Mouse (Mus musculus): ENCODE results near the gene Wfs1. TPM values are rescaled to one million over a fixed set of nuclear protein-coding genes. Genes with fewer than 3 reads are reported as not detected.

Wfs1 gene
- polyA plus RNA-seq, 1 experiment from 2014 or later: 2.0 TPM

DNA sequence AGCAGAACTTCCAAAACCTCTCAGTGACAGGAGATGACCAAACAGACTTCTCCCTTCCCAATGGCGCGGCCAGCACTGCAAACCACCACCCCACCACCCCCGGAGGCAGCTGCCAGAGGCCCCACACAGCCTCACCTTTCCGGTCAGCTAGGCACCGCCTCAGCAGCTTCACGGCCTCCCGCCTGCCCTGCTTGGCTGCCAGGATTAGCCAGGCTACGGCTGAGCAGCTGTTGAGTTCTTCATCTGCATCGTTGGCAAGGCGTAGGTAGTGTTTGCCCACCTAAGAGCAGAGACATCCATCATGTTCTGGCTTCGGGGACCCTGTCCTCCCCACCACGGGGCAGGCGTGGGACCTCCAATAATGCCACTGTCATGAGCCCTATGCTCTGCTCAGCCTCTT lies 13.7 kb downstream of the Wfs1 start:
- H3K36me3 ChIP-seq (ENCODE audit: control insufficient read depth, insufficient read depth): no peaks in the 10 kb centered on the region
- no peak overlapping the region for H3K9ac ChIP-seq (ENCODE audit: low read depth, low read length)
- ATAC-seq (ENCODE audit: low read depth): no peak
- no peak overlapping the region for H3K27ac ChIP-seq (ENCODE audit: low read length)
- 67% methylated on average over 13 of the region's 13 CpGs for WGBS (ENCODE audit: insufficient replicate concordance)
- H3K9me3 ChIP-seq (replicated peaks; ENCODE audit: control insufficient read depth, low read length): no peaks in the 10 kb centered on the region
- no peak overlapping the region for H3K4me2 ChIP-seq (ENCODE audit: low read depth, low read length)
- no peak overlapping the region for H3K4me3 ChIP-seq (ENCODE audit: low read depth, low read length)
- no peaks in the 10 kb centered on the region for H3K27me3 ChIP-seq (ENCODE audit: control insufficient read depth, insufficient read depth, low read depth, low read length)
- no peaks in the 10 kb centered on the region for H3K4me1 ChIP-seq (ENCODE audit: control insufficient read depth, low read depth, low read length)

DNA sequence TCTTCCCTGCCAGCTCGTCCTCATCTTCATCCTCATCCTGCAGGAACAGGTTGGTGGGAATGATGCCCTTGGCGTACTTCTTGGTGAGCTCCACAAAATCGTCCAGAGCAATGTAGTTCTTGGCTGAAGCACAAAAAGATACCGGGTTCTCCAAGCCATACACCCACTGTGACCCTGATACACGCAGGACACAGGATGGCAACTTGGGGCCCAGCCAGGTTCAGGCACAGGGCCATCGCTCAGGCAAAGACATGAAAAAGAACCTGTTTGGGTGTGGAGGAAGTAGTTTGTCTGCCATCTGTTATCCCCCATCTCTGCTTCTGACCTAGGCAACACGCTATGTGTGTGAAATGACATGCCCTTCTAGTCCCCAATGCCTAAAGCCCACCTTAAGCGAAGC lies 17.4 kb downstream of the Wfs1 start:
- H3K36me3 ChIP-seq (ENCODE audit: control insufficient read depth, insufficient read depth): no peaks in the 10 kb centered on the region; the same call in 1 of the 2 replicates
- no peak overlapping the region for H3K4me2 ChIP-seq (ENCODE audit: low read depth, low read length)
- H3K9ac ChIP-seq (ENCODE audit: low read depth, low read length): no peak overlapping the region
- no peak overlapping the region for H3K27ac ChIP-seq (ENCODE audit: low read length)
- ATAC-seq (ENCODE audit: low read depth): no peak
- H3K4me1 ChIP-seq (ENCODE audit: control insufficient read depth, low read depth, low read length): no peaks in the 10 kb centered on the region
- H3K4me3 ChIP-seq (ENCODE audit: low read depth, low read length): no peak overlapping the region
- H3K9me3 ChIP-seq (replicated peaks; ENCODE audit: control insufficient read depth, low read length): no peaks in the 10 kb centered on the region
- H3K27me3 ChIP-seq (ENCODE audit: control insufficient read depth, insufficient read depth, low read depth, low read length): no peaks in the 10 kb centered on the region
- WGBS (ENCODE audit: insufficient replicate concordance): 64% methylated on average over 8 of the region's 8 CpGs

DNA sequence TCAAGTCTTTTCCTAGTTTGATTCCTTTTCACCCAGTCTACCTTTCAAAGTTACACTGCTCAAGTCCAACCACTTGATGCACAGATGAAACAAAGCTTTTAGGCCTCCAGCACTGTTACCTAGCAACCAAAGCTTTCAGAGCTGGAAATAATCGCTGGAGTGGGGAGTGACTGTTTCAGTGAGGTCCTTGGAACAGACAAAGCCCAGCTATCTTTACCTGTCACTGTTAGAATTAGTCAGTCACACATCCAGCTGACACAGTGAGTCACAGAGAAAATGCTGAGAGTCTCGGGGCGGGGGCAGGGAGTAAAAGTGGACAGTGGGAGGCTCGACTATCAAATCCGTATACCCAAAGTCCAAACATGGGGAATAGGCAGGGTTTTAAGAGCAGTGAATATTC lies 28.5 kb downstream of the Wfs1 start:
- Histone ChIP-seq H3K4me3 (ENCODE audit: low read depth, low read length) (no peak overlapping the region), H3K27me3 (ENCODE audit: control insufficient read depth, insufficient read depth, low read depth, low read length) (no peaks in the 10 kb centered on the region), H3K36me3 (ENCODE audit: control insufficient read depth, insufficient read depth) (no peaks in the 10 kb centered on the region), H3K4me2 (ENCODE audit: low read depth, low read length) (no peak overlapping the region), H3K9ac (ENCODE audit: low read depth, low read length) (no peak overlapping the region), H3K9me3 (replicated peaks; ENCODE audit: control insufficient read depth, low read length) (no peaks in the 10 kb centered on the region), H3K27ac (ENCODE audit: low read length) (no peak overlapping the region), H3K4me1 (ENCODE audit: control insufficient read depth, low read depth, low read length) (no peaks in the 10 kb centered on the region)
- WGBS (ENCODE audit: insufficient replicate concordance): 49% methylated on average over 5 of the region's 5 CpGs
- no peak for ATAC-seq (ENCODE audit: low read depth)

DNA sequence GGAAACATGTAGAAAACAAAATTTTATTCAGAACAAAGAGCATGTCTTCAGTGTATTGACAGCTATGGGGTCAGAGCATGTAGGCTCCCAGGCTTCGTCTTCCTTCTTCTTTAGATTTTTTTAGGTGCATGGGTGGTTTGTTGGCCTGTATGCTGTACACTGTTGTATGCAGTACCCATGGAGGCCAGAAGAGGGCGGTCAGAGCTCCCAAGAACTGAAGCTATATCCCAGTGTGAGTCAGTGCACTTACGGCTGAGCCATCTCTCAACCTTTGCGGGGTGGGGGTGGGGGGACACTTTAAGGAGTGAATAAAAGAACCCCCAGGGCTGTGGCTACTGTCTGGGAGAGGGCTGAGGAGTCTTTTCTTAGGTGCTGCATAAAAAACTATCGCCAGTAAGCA lies 30.2 kb downstream of the Wfs1 start:
- no peak overlapping the region for H3K4me3 ChIP-seq (ENCODE audit: low read depth, low read length)

DNA sequence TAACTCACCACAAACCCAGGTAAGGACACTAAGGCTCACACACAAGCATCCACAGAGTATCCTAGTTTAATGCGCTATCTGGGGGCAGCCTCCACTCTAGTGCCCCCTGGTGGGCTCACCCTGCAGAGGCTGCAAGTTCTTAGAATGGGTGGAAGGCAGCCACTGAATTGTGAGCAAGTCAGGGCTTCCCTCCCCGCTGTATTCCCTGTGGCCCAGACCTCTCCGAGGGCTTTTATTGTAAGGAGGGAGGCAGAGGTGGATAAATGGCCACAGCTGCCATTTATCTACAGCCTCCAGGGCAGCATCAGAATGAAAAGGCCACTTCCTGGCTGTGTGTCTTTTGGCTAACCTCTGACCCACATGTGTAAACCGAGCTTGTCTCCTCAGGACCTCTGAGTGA lies 33.6 kb downstream of the Wfs1 start:
- no peak overlapping the region for H3K4me3 ChIP-seq (ENCODE audit: low read depth, low read length)
- H3K4me2 ChIP-seq (ENCODE audit: low read depth, low read length): no peak overlapping the region
- no peaks in the 10 kb centered on the region for H3K4me1 ChIP-seq (ENCODE audit: control insufficient read depth, low read depth, low read length)
- H3K9me3 ChIP-seq (replicated peaks; ENCODE audit: control insufficient read depth, low read length): no peaks in the 10 kb centered on the region
- no peaks in the 10 kb centered on the region for H3K36me3 ChIP-seq (ENCODE audit: control insufficient read depth, insufficient read depth)
- H3K27ac ChIP-seq (ENCODE audit: low read length): no peak overlapping the region
- whole genome bisulfite sequencing (ENCODE audit: insufficient replicate concordance): 10% methylated on average over 4 of the region's 4 CpGs
- ATAC-seq (ENCODE audit: low read depth): no peak
- H3K27me3 ChIP-seq (ENCODE audit: control insufficient read depth, insufficient read depth, low read depth, low read length): no peaks in the 10 kb centered on the region
- no peak overlapping the region for H3K9ac ChIP-seq (ENCODE audit: low read depth, low read length)

More for the DNA sequence above, 30.2 kb downstream of the Wfs1 start:
- no peak overlapping the region for H3K9ac ChIP-seq (ENCODE audit: low read depth, low read length)
- no peak for ATAC-seq (ENCODE audit: low read depth)
- 21% methylated on average over 5 of the region's 5 CpGs for WGBS (ENCODE audit: insufficient replicate concordance)
- H3K4me1 ChIP-seq (ENCODE audit: control insufficient read depth, low read depth, low read length): no peaks in the 10 kb centered on the region
- H3K9me3 ChIP-seq (replicated peaks; ENCODE audit: control insufficient read depth, low read length): no peaks in the 10 kb centered on the region
- no peak overlapping the region for H3K4me2 ChIP-seq (ENCODE audit: low read depth, low read length)
- no peaks in the 10 kb centered on the region for H3K36me3 ChIP-seq (ENCODE audit: control insufficient read depth, insufficient read depth)
- no peaks in the 10 kb centered on the region for H3K27me3 ChIP-seq (ENCODE audit: control insufficient read depth, insufficient read depth, low read depth, low read length)
- no peak overlapping the region for H3K27ac ChIP-seq (ENCODE audit: low read length)

DNA sequence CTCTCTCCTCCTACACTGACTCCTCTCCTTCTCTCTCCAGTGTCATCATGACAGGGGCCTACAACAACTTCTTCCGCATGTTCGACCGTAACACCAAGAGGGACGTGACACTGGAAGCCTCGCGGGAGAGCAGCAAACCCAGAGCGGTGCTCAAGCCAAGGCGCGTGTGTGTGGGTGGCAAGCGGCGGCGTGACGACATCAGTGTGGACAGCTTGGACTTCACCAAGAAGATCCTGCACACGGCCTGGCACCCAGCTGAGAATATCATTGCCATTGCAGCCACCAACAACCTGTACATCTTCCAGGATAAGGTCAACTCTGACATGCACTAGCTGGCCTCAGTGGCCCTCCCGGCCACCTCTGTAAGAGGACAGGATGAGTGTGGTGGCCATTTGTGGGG lies 36.7 kb downstream of the Wfs1 start:
- Histone ChIP-seq H3K9me3 (replicated peaks; ENCODE audit: control insufficient read depth, low read length) (no peaks in the 10 kb centered on the region), H3K36me3 (ENCODE audit: control insufficient read depth, insufficient read depth) (no peaks in the 10 kb centered on the region), H3K4me3 (ENCODE audit: low read depth, low read length) (no peak overlapping the region), H3K4me1 (ENCODE audit: control insufficient read depth, low read depth, low read length) (no peaks in the 10 kb centered on the region), H3K27ac (ENCODE audit: low read length) (no peak overlapping the region), H3K4me2 (ENCODE audit: low read depth, low read length) (no peak overlapping the region), H3K9ac (ENCODE audit: low read depth, low read length) (no peak overlapping the region), H3K27me3 (ENCODE audit: control insufficient read depth, insufficient read depth, low read depth, low read length) (no peaks in the 10 kb centered on the region)
- no peak for ATAC-seq (ENCODE audit: low read depth)
- 81% methylated on average over 15 of the region's 15 CpGs for WGBS (ENCODE audit: insufficient replicate concordance)

DNA sequence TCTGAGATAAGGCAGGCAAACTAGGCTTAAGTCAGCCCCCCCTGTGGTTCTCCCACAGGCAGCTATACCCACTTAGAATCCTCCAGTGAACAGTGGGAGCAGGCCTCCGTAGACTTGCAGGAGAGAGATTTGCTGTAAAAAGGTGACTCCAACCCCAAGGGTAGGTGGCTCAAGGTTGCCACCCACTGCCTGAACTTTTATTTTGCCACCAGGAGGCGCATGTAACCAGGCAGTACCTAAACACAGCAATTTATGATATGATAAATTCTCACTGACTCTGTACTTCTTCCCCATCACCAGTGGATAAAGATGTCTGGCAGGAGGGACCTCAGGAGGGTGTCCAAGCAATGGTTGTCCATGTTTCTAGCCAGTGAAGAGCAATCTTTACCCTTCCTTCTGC lies 38.1 kb downstream of the Wfs1 start:
- no peaks in the 10 kb centered on the region for H3K4me1 ChIP-seq (ENCODE audit: control insufficient read depth, low read depth, low read length)
- 47% methylated on average over 2 of the region's 2 CpGs for WGBS (ENCODE audit: insufficient replicate concordance)
- no peaks in the 10 kb centered on the region for H3K9me3 ChIP-seq (replicated peaks; ENCODE audit: control insufficient read depth, low read length)
- H3K27ac ChIP-seq (ENCODE audit: low read length): no peak overlapping the region
- no peak overlapping the region for H3K9ac ChIP-seq (ENCODE audit: low read depth, low read length)
- no peak for ATAC-seq (ENCODE audit: low read depth)
- no peaks in the 10 kb centered on the region for H3K36me3 ChIP-seq (ENCODE audit: control insufficient read depth, insufficient read depth)
- H3K27me3 ChIP-seq (ENCODE audit: control insufficient read depth, insufficient read depth, low read depth, low read length): no peaks in the 10 kb centered on the region
- H3K4me2 ChIP-seq (ENCODE audit: low read depth, low read length): no peak overlapping the region
- H3K4me3 ChIP-seq (ENCODE audit: low read depth, low read length): no peak overlapping the region

DNA sequence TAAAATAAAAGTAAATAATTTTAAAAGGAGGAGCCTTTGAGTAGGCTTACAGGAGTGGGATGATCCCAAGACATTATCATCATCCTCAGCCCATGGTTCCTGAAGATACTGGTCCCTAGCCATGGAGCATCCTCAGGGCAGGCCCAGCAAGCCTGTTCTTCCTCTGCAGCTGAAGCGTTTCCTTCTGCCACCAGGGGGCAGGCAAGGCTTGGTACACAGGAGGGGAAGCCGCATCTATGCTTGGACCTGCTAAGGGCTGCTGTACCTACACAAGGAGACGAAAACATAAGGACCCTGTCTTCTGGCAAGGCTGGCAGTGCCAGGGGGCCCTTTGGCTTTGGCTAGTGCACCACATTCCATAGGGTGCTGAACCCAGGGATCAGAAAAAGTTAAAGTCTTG lies 40.2 kb downstream of the Wfs1 start:
- Histone ChIP-seq H3K9ac (ENCODE audit: low read depth, low read length) (no peak overlapping the region), H3K27ac (ENCODE audit: low read length) (no peak overlapping the region), H3K4me2 (ENCODE audit: low read depth, low read length) (no peak overlapping the region), H3K36me3 (ENCODE audit: control insufficient read depth, insufficient read depth) (no peaks in the 10 kb centered on the region), H3K4me3 (ENCODE audit: low read depth, low read length) (no peak overlapping the region), H3K4me1 (ENCODE audit: control insufficient read depth, low read depth, low read length) (no peaks in the 10 kb centered on the region), H3K9me3 (replicated peaks; ENCODE audit: control insufficient read depth, low read length) (no peaks in the 10 kb centered on the region), H3K27me3 (ENCODE audit: control insufficient read depth, insufficient read depth, low read depth, low read length) (no peaks in the 10 kb centered on the region)
- no peak for ATAC-seq (ENCODE audit: low read depth)
- WGBS (ENCODE audit: insufficient replicate concordance): 10% methylated on average over 3 of the region's 3 CpGs

DNA sequence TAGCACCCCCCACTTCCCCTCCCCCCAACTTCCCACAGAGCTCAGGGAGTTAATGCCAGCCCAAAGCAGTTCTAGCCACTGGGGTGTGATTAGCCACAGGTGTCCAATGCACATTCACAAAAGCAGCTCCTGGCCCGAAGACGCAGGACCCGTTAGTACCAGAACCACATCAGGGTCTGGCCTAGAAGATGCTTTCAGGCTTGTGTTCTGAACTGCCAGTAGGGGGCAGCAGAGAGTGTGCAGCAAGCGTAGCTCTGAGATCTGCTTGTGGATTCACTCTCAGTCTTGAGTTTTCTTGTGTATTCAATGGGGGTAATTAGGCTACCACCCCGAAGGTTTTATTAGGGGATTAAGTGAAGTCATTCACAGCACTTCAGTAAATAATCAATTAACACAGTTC lies 42.6 kb downstream of the Wfs1 start:
- no peak overlapping the region for H3K9ac ChIP-seq (ENCODE audit: low read depth, low read length)
- no peak overlapping the region for H3K27ac ChIP-seq (ENCODE audit: low read length)
- ATAC-seq (ENCODE audit: low read depth): no peak
- no peaks in the 10 kb centered on the region for H3K4me1 ChIP-seq (ENCODE audit: control insufficient read depth, low read depth, low read length)
- 11% methylated on average over 5 of the region's 5 CpGs for WGBS (ENCODE audit: insufficient replicate concordance)
- H3K4me3 ChIP-seq (ENCODE audit: low read depth, low read length): no peak overlapping the region
- no peak overlapping the region for H3K4me2 ChIP-seq (ENCODE audit: low read depth, low read length)
- H3K9me3 ChIP-seq (replicated peaks; ENCODE audit: control insufficient read depth, low read length): no peaks in the 10 kb centered on the region
- H3K27me3 ChIP-seq (ENCODE audit: control insufficient read depth, insufficient read depth, low read depth, low read length): no peaks in the 10 kb centered on the region
- H3K36me3 ChIP-seq (ENCODE audit: control insufficient read depth, insufficient read depth): no peaks in the 10 kb centered on the region

DNA sequence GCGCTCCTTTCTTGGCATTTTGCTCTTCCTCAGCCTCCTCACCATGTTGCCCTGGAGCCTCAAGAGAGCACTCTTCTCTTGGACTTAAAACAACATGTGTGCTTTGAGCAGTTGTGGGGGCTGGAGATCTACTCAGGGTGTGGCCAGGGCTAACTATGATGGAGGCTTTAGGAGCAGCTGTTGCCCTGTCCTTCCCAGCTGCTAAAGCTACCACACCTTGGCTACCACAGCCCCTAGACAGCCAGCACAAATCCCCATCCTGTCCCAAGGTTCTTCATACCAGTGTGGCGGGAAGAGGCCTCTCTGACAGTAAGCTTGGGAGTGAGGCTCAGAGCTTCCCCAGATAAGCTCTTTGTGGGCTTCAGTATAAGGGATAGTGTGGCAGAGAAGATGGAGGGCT lies 43.3 kb downstream of the Wfs1 start:
- Histone ChIP-seq H3K4me3 (ENCODE audit: low read depth, low read length) (no peak overlapping the region), H3K27me3 (ENCODE audit: control insufficient read depth, insufficient read depth, low read depth, low read length) (no peaks in the 10 kb centered on the region), H3K9ac (ENCODE audit: low read depth, low read length) (no peak overlapping the region), H3K4me2 (ENCODE audit: low read depth, low read length) (no peak overlapping the region), H3K27ac (ENCODE audit: low read length) (no peak overlapping the region), H3K4me1 (ENCODE audit: control insufficient read depth, low read depth, low read length) (no peaks in the 10 kb centered on the region), H3K36me3 (ENCODE audit: control insufficient read depth, insufficient read depth) (no peaks in the 10 kb centered on the region), H3K9me3 (replicated peaks; ENCODE audit: control insufficient read depth, low read length) (no peaks in the 10 kb centered on the region)
- ATAC-seq (ENCODE audit: low read depth): no peak
- WGBS (ENCODE audit: insufficient replicate concordance): 45% methylated on average over 2 of the region's 2 CpGs
